Mouse (Mus musculus) lung, postnatal 4 days (tissue): ENCODE data around the gene Metap1.

Experiments
- DNase-seq, 2 experiments: peaks; one replicate each; pipeline ENCODE4 v3.0.0; 2021

The Metap1 gene

GRCm38 (mm10) chr3:138489327-138490033, at the start of gene Metap1:
Gene Metap1, minus strand, starts transcription at chr3:138489515.
- peak; percentile 97 to 98 for DNase-seq

- DNase-seq: no peak
These were observed 46.7 kb upstream of the Metap1 start for GRCm38 (mm10) chr3:138536031-138536430.

- no peak for DNase-seq
These were observed 43.4 kb upstream of the Metap1 start for GRCm38 (mm10) chr3:138532764-138533163.

GRCm38 (mm10) chr3:138531479-138532181, 42.3 kb upstream of the Metap1 start:
- no peak for DNase-seq

- no peak for DNase-seq
These were observed 41.5 kb upstream of the Metap1 start for GRCm38 (mm10) chr3:138530578-138531478.

GRCm38 (mm10) chr3:138528265-138528664, 39.0 kb upstream of the Metap1 start:
- DNase-seq: no peak

GRCm38 (mm10) chr3:138527667-138528231, 38.4 kb upstream of the Metap1 start:
- DNase-seq: peak; percentile 77 to 82

GRCm38 (mm10) chr3:138526916-138527666, 37.8 kb upstream of the Metap1 start:
- peak; percentile 98 to 99 for DNase-seq

GRCm38 (mm10) chr3:138526073-138526915, 37.0 kb upstream of the Metap1 start, which contains the start of gene Eif4e:
Gene Eif4e, plus strand, starts transcription at chr3:138526179.
- peak; percentile 64 to 66 for DNase-seq

DNA sequence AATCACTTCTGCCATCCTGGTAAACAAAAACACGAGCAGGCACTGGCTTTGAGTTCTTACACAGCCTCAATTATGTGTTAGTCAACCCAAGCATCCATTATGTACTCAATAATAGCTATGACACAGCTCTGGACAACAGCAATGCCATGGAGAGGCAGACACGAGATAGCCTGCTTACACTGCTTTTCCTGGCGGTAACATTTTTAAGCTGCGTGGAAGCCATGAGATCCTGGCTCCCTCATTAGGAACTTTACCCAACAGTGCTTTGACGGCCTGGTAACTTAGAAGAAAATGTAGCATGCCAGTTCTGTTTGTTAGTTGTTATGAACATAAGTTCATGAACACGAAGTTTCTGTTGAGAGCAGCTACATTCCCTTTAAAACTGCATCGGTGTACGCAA, 36.2 kb upstream of the Metap1 start:
- no peak for DNase-seq

DNA sequence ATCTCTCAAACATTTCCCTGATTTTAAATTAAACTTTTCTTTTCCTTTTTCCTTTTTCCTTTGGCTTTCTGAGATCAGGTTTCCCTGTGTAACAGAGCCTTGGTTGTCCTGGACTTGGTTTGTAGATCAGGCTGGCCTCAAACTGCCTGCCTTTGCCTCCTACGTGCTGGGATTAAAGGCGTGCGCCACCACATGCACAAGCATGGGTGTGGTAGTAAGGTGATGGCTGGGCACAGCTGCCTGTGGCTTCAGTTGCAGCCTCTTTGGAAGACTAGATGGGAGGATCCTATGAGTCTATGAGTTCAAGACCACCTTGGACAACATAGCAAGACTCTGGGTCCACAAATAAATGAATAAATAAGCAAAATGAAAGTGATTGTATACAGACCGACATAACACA, 34.6 kb upstream of the Metap1 start:
- DNase-seq: no peak

DNA sequence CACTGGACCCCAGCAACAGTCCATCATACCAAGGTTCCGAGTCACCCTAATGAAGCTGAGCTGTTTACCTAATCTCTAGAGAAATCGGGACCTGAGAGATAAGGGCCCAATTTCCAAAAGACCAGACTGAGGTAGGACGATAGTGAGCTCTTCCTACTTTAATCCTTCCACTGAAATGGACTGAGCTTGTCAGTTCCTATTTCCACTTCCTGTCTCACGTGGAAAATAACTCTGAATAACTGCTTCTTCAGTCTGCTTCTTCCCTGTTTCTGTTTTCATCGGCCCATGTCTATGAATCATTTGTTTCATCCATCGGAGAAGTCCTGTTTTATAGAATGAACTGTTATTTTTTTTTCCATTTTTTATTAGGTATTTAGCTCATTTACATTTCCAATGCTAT, 29.9 kb upstream of the Metap1 start:
- DNase-seq: no peak

DNA sequence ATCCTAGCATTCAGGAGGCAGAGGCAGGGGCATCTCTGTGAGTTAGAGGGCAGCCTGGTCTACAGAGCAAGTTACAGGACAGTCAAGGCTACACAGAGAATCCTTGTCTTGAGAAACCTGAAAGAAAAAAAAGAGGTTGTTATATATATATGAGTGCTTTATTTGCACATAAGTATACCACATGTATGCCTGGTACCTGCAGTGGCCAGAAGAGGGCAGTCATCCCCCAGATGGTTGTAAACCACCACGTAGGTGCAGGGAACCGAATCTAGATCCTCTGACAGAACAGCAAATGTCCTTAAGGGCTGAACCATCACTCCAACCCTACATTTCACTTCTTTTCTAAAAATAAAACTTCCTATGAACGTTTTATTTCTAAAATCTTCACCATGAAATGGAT, 28.6 kb upstream of the Metap1 start:
- no peak for DNase-seq

DNA sequence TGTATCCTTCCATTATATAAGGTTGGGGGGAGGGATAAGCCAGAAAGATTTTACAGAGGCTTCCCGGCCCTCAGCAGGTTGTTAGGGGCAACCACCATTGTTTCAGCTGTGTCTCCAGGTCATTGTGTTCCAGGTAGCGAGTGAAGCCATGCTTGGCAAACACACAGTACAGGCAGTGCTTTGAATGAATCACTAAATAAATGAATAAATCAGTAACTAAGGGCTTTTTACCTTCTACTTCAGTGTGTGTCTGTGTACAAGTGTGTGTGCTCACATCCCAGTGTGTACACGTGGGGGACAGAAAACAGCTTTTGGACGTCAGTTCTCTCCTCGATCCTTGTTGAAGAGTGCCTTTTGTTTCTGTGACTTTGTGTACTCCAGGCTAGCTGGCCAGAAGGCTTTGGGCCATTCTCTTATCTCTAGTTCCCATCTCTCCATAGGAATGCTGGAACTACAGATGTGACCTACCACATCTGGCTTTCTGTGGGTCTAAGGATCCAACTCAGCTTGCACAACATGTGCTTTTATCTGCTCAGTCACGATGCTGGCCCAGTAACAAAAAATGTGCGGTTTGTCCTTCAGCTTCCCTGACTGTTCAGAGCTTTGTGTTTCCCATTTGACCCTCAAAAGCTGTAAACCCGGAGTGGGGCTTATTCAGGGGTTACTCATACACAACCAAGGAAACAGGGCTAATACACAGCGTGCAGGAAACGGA, 26.5 kb upstream of the Metap1 start:
- no peak for DNase-seq

GRCm38 (mm10) chr3:138514749-138515148, 25.4 kb upstream of the Metap1 start:
- no peak for DNase-seq

GRCm38 (mm10) chr3:138513243-138513642, 23.9 kb upstream of the Metap1 start:
- no peak for DNase-seq

- DNase-seq: no peak
These were observed 21.2 kb upstream of the Metap1 start for GRCm38 (mm10) chr3:138510471-138510870.

GRCm38 (mm10) chr3:138509581-138509980, 20.3 kb upstream of the Metap1 start:
- DNase-seq: no peak

DNA sequence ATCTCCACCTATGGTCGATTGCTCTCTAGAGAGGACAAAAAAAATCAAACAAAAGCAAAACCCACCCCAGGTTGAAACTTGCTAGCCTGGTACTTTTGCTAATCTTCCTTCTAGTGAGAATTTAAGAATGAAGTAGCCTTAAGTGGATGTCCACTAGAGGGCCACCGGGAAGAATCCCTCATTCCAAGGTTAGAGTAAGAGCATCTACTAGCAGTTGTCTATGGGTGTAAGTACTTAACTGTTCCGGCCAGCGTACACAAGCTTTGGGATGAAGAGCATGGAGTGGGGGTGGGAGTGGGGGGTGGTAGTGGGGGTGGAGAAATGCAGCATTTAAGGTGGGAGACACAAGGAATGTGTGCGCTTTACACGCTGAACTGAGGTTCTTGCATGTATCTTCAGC, 17.4 kb upstream of the Metap1 start:
- peak in 1 of 2 experiments; percentile 40 for DNase-seq

DNA sequence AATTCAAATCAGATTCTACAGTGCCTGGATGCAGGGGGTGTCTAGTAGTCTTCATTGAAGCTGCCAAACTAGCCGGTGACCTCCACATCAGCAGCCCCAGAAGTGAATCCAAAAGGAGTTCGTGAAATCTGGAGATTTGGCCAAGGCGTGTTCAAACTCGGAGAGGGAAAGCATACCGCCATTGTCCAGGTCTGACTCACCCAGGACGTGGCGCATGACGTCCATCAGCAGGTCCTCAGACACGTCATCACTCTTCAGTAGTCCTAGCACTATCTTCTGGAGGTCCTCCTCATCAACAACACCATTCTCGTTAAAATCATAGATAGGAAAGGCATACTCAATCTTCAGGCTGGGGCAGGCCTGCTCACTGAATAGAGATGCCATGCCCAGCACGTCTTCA, 14.4 kb upstream of the Metap1 start:
- DNase-seq: no peak
